Mouse (Mus musculus): ENCODE data around the gene Cd19. TPM values are rescaled to one million over a fixed set of nuclear protein-coding genes. Genes with fewer than 3 reads are reported as not detected.
"Not testable (repeated sequence)": the region's sequence is repeated elsewhere in the genome, so short reads cannot be mapped to it uniquely, and the experiment has no call there.

Cd19 gene
- total RNA-seq, 2 experiments from 2014 or later: 0.82 TPM; not detected in 1

GRCm38 (mm10) chr7:126434726-126435125 is 20.0 kb upstream of the Cd19 start:
- peak; percentile 50 to 59 for DNase-seq

GRCm38 (mm10) chr7:126430167-126430566 is 15.5 kb upstream of the Cd19 start:
- DNase-seq: peak; percentile 16 to 20

GRCm38 (mm10) chr7:126429503-126429898 is 14.8 kb upstream of the Cd19 start:
- no peak for DNase-seq

GRCm38 (mm10) chr7:126428631-126429502 is 14.2 kb upstream of the Cd19 start, which contains the start of gene Rabep2:
Gene Rabep2, plus strand, starts transcription at chr7:126428759.
- DNase-seq: peak; percentile 97 to 98

GRCm38 (mm10) chr7:126428154-126428553 is 13.5 kb upstream of the Cd19 start:
- DNase-seq: no peak

GRCm38 (mm10) chr7:126427323-126427860 is 12.7 kb upstream of the Cd19 start:
- DNase-seq: no peak

- no peak for DNase-seq
These were observed 9.5 kb upstream of the Cd19 start for GRCm38 (mm10) chr7:126424161-126424560.

- DNase-seq: no peak
These were observed 7.1 kb upstream of the Cd19 start for GRCm38 (mm10) chr7:126421756-126422155.

- no peak for DNase-seq
These were observed 3.8 kb upstream of the Cd19 start for GRCm38 (mm10) chr7:126418496-126418895.

GRCm38 (mm10) chr7:126417606-126418005 is 2.9 kb upstream of the Cd19 start:
- DNase-seq: peak in 1 of 2 experiments; percentile 27

- DNase-seq: no peak
These were observed 2.4 kb upstream of the Cd19 start for GRCm38 (mm10) chr7:126417045-126417444.

GRCm38 (mm10) chr7:126416615-126417014 is 1.9 kb upstream of the Cd19 start:
- DNase-seq: no peak

- DNase-seq: peak in 1 of 2 experiments; percentile 43
These were observed 3.6 kb downstream of the Cd19 start for GRCm38 (mm10) chr7:126411061-126411460.

- DNase-seq: no peak
These were observed 6.0 kb downstream of the Cd19 start for GRCm38 (mm10) chr7:126408686-126409085.

- not testable (repeated sequence) for DNase-seq
These were observed 12.2 kb downstream of the Cd19 start for GRCm38 (mm10) chr7:126402518-126402917.

- DNase-seq: peak; percentile 88 to 92
These were observed 15.1 kb downstream of the Cd19 start for GRCm38 (mm10) chr7:126399548-126399947.

GRCm38 (mm10) chr7:126397822-126398221 is 16.9 kb downstream of the Cd19 start:
- DNase-seq: no peak

GRCm38 (mm10) chr7:126397221-126397620 is 17.5 kb downstream of the Cd19 start:
- no peak for DNase-seq

- peak; percentile 88 to 89 for DNase-seq
These were observed 18.2 kb downstream of the Cd19 start, which contains the start of gene Nfatc2ip for GRCm38 (mm10) chr7:126396298-126397119. Gene Nfatc2ip, minus strand, starts transcription at chr7:126396737.

GRCm38 (mm10) chr7:126392086-126392884 is 22.4 kb downstream of the Cd19 start:
- not testable (repeated sequence) for DNase-seq

- no peak for DNase-seq
These were observed 26.5 kb downstream of the Cd19 start for GRCm38 (mm10) chr7:126388185-126388584.

GRCm38 (mm10) chr7:126383565-126383964 is 31.1 kb downstream of the Cd19 start:
- DNase-seq: no peak

Data from adrenal gland, postnatal 36 days (tissue).